Mouse (Mus musculus): ENCODE data around the gene 4933415A04Rik. TPM values are rescaled to one million over a fixed set of nuclear protein-coding genes. Genes with fewer than 3 reads are reported as not detected.

4933415A04Rik gene
- polyA plus RNA-seq, 1 experiment from 2014 or later, result 11.3 TPM

GRCm38 (mm10) chr11:43612834-43613488 is 26.1 kb downstream of the 4933415A04Rik start:
- no peak overlapping the region for H3K4me3 ChIP-seq (ENCODE audit: low read depth, low read length)
- peak overlapping the region; percentile 50 for H3K9ac ChIP-seq (ENCODE audit: low read length)
- no peak overlapping the region; the same call in 1 of the 2 replicates for H3K27ac ChIP-seq (ENCODE audit: low read depth, low read length)
- peaks cover 5% of the 10 kb centered on the region; the same call in 1 of the 2 replicates for H3K4me1 ChIP-seq (ENCODE audit: control insufficient read depth, insufficient read depth, low read length)
- H3K9me3 ChIP-seq (ENCODE audit: control insufficient read depth, low read length), result peaks cover 5% of the 10 kb centered on the region; the same call in 1 of the 2 replicates
- peak; percentile 90 for ATAC-seq (ENCODE audit: low FRiP score)
- no peaks in the 10 kb centered on the region for H3K36me3 ChIP-seq (ENCODE audit: control insufficient read depth, insufficient read depth, low read length)
- no peaks in the 10 kb centered on the region for H3K27me3 ChIP-seq (ENCODE audit: control insufficient read depth, insufficient read depth, low read length)
- peak; percentile 99 for DNase-seq (ENCODE audit: low spot score, missing footprints)
- 26% methylated on average over 12 of the region's 12 CpGs for WGBS
- no peak overlapping the region for H3K4me2 ChIP-seq

GRCm38 (mm10) chr11:43617924-43618323 is 31.1 kb downstream of the 4933415A04Rik start:
- Histone ChIP-seq H3K4me1 (ENCODE audit: control insufficient read depth, insufficient read depth, low read length) (peaks cover 7% of the 10 kb centered on the region; the same call in 1 of the 2 replicates), H3K36me3 (ENCODE audit: control insufficient read depth, insufficient read depth, low read length) (no peaks in the 10 kb centered on the region), H3K4me2 (no peak overlapping the region), H3K27me3 (ENCODE audit: control insufficient read depth, insufficient read depth, low read length) (no peaks in the 10 kb centered on the region), H3K27ac (ENCODE audit: low read depth, low read length) (no peak overlapping the region), H3K9me3 (ENCODE audit: control insufficient read depth, low read length) (peaks cover 5% of the 10 kb centered on the region; the same call in 1 of the 2 replicates), H3K4me3 (ENCODE audit: low read depth, low read length) (no peak overlapping the region), H3K9ac (ENCODE audit: low read length) (0 out of 2 replicates have a peak overlapping the region, but pooled peaks have one; percentile 6)
- peak; percentile 89 for DNase-seq (ENCODE audit: low spot score, missing footprints)
- 62% methylated on average over 5 of the region's 5 CpGs for WGBS
- peak; percentile 30 for ATAC-seq (ENCODE audit: low FRiP score)

- DNase-seq (ENCODE audit: low spot score, missing footprints), result peak; percentile 84
- WGBS, result 53% methylated on average over 7 of the region's 7 CpGs
Measured at GRCm38 (mm10) chr11:43618403-43618802, 31.6 kb downstream of the 4933415A04Rik start.

GRCm38 (mm10) chr11:43621769-43622168 is 34.9 kb downstream of the 4933415A04Rik start:
- no peak for DNase-seq (ENCODE audit: low spot score, missing footprints)
- Histone ChIP-seq H3K4me3 (ENCODE audit: low read depth, low read length) (no peak overlapping the region), H3K27me3 (ENCODE audit: control insufficient read depth, insufficient read depth, low read length) (no peaks in the 10 kb centered on the region), H3K9me3 (ENCODE audit: control insufficient read depth, low read length) (no peaks in the 10 kb centered on the region), H3K4me2 (no peak overlapping the region), H3K9ac (ENCODE audit: low read length) (no peak overlapping the region), H3K27ac (ENCODE audit: low read depth, low read length) (no peak overlapping the region), H3K4me1 (ENCODE audit: control insufficient read depth, insufficient read depth, low read length) (peaks cover 9% of the 10 kb centered on the region; the same call in 1 of the 2 replicates), H3K36me3 (ENCODE audit: control insufficient read depth, insufficient read depth, low read length) (no peaks in the 10 kb centered on the region)
- 87% methylated on average over 5 of the region's 5 CpGs for WGBS
- no peak for ATAC-seq (ENCODE audit: low FRiP score)

More at GRCm38 (mm10) chr11:43618403-43618802, 31.6 kb downstream of the 4933415A04Rik start:
- Histone ChIP-seq H3K4me3 (ENCODE audit: low read depth, low read length) (no peak overlapping the region), H3K27ac (ENCODE audit: low read depth, low read length) (no peak overlapping the region), H3K4me2 (no peak overlapping the region), H3K36me3 (ENCODE audit: control insufficient read depth, insufficient read depth, low read length) (no peaks in the 10 kb centered on the region), H3K4me1 (ENCODE audit: control insufficient read depth, insufficient read depth, low read length) (peaks cover 6% of the 10 kb centered on the region; the same call in 1 of the 2 replicates), H3K27me3 (ENCODE audit: control insufficient read depth, insufficient read depth, low read length) (no peaks in the 10 kb centered on the region), H3K9me3 (ENCODE audit: control insufficient read depth, low read length) (peaks cover 5% of the 10 kb centered on the region; the same call in 1 of the 2 replicates), H3K9ac (ENCODE audit: low read length) (0 out of 2 replicates have a peak overlapping the region, but pooled peaks have one; percentile 6)
- ATAC-seq (ENCODE audit: low FRiP score), result peak; percentile 59

- peak; percentile 21 for DNase-seq (ENCODE audit: low spot score, missing footprints)
Measured at GRCm38 (mm10) chr11:43624341-43624740, 37.5 kb downstream of the 4933415A04Rik start.

GRCm38 (mm10) chr11:43626300-43626926 is 39.6 kb downstream of the 4933415A04Rik start:
- Histone ChIP-seq H3K9me3 (ENCODE audit: control insufficient read depth, low read length) (no peaks in the 10 kb centered on the region), H3K9ac (ENCODE audit: low read length) (peak overlapping the region; percentile 31; the same call in 1 of the 2 replicates), H3K36me3 (ENCODE audit: control insufficient read depth, insufficient read depth, low read length) (no peaks in the 10 kb centered on the region), H3K4me1 (ENCODE audit: control insufficient read depth, insufficient read depth, low read length) (peaks cover 10% of the 10 kb centered on the region; the same call in 1 of the 2 replicates), H3K4me2 (peak overlapping the region; percentile 25), H3K27me3 (ENCODE audit: control insufficient read depth, insufficient read depth, low read length) (no peaks in the 10 kb centered on the region), H3K27ac (ENCODE audit: low read depth, low read length) (no peak overlapping the region), H3K4me3 (ENCODE audit: low read depth, low read length) (no peak overlapping the region)
- 7% methylated on average over 12 of the region's 12 CpGs for WGBS
- DNase-seq (ENCODE audit: low spot score, missing footprints) (peak; percentile 90), ATAC-seq (ENCODE audit: low FRiP score) (peak; percentile 43; the same call in 1 of the 2 replicates)

More at GRCm38 (mm10) chr11:43624341-43624740, 37.5 kb downstream of the 4933415A04Rik start:
- Histone ChIP-seq H3K27me3 (ENCODE audit: control insufficient read depth, insufficient read depth, low read length) (no peaks in the 10 kb centered on the region), H3K36me3 (ENCODE audit: control insufficient read depth, insufficient read depth, low read length) (no peaks in the 10 kb centered on the region), H3K4me3 (ENCODE audit: low read depth, low read length) (no peak overlapping the region), H3K4me1 (ENCODE audit: control insufficient read depth, insufficient read depth, low read length) (peaks cover 10% of the 10 kb centered on the region; the same call in 1 of the 2 replicates), H3K4me2 (no peak overlapping the region), H3K9me3 (ENCODE audit: control insufficient read depth, low read length) (no peaks in the 10 kb centered on the region), H3K9ac (ENCODE audit: low read length) (no peak overlapping the region), H3K27ac (ENCODE audit: low read depth, low read length) (no peak overlapping the region)
- no peak for ATAC-seq (ENCODE audit: low FRiP score)
- WGBS, result 88% methylated on average over 1 of the region's 1 CpGs

- H3K4me3 ChIP-seq (ENCODE audit: low read depth, low read length), result no peak overlapping the region
- H3K9me3 ChIP-seq (ENCODE audit: control insufficient read depth, low read length), result no peaks in the 10 kb centered on the region
- H3K36me3 ChIP-seq (ENCODE audit: control insufficient read depth, insufficient read depth, low read length), result no peaks in the 10 kb centered on the region
- DNase-seq (ENCODE audit: low spot score, missing footprints) (no peak), ATAC-seq (ENCODE audit: low FRiP score) (0 out of 2 replicates have a peak, but pooled peaks have one; percentile 23)
- H3K9ac ChIP-seq (ENCODE audit: low read length), result peak overlapping the region; percentile 31; the same call in 1 of the 2 replicates
- H3K4me2 ChIP-seq, result peak overlapping the region; percentile 25
- H3K27ac ChIP-seq (ENCODE audit: low read depth, low read length), result no peak overlapping the region
- H3K27me3 ChIP-seq (ENCODE audit: control insufficient read depth, insufficient read depth, low read length), result no peaks in the 10 kb centered on the region
- 33% methylated on average over 18 of the region's 18 CpGs for WGBS
- H3K4me1 ChIP-seq (ENCODE audit: control insufficient read depth, insufficient read depth, low read length), result peaks cover 10% of the 10 kb centered on the region; the same call in 1 of the 2 replicates
Measured at GRCm38 (mm10) chr11:43626927-43627645, 40.2 kb downstream of the 4933415A04Rik start.

- Histone ChIP-seq H3K36me3 (ENCODE audit: control insufficient read depth, insufficient read depth, low read length) (no peaks in the 10 kb centered on the region), H3K4me1 (ENCODE audit: control insufficient read depth, insufficient read depth, low read length) (peaks cover 14% of the 10 kb centered on the region), H3K9ac (ENCODE audit: low read length) (no peak overlapping the region), H3K27me3 (ENCODE audit: control insufficient read depth, insufficient read depth, low read length) (no peaks in the 10 kb centered on the region), H3K9me3 (ENCODE audit: control insufficient read depth, low read length) (no peaks in the 10 kb centered on the region), H3K4me2 (no peak overlapping the region), H3K27ac (ENCODE audit: low read depth, low read length) (no peak overlapping the region), H3K4me3 (ENCODE audit: low read depth, low read length) (no peak overlapping the region)
- ATAC-seq (ENCODE audit: low FRiP score) (no peak), DNase-seq (ENCODE audit: low spot score, missing footprints) (no peak)
- 88% methylated on average over 9 of the region's 9 CpGs for WGBS
Measured at GRCm38 (mm10) chr11:43631645-43632044, 44.8 kb downstream of the 4933415A04Rik start.

Data from midbrain, embryonic 11.5 days (tissue).